Mouse (Mus musculus) right cerebral cortex, adult 2 months (tissue): ENCODE measurements around the gene Cnot2.

Experiments used
- DNase-seq, 2 experiments: peaks; one replicate each; pipeline ENCODE4 v3.0.0; 2021 to 2022; ENCODE audit warnings: low spot score in 2 of 2

Gene Cnot2

DNA sequence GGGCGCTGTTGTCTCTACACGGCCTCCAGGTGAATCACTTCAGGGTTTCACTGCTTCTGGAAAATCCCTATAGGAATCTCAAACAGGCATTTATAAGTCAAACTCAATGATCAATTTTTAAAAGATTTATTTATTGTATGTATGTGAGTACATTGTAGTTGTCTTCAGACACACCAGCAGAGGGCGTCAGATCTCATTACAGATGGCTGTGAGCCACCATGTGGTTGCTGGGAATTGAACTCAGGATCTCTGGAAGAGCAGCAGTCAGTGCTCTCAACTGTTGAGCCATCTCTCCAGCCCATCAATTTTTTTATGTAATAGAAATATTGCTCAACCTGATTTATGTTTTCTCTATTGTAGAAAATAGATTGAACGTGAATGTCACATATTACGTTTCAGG, 100.3 kb downstream of the Cnot2 start:
- no peak for DNase-seq

DNA sequence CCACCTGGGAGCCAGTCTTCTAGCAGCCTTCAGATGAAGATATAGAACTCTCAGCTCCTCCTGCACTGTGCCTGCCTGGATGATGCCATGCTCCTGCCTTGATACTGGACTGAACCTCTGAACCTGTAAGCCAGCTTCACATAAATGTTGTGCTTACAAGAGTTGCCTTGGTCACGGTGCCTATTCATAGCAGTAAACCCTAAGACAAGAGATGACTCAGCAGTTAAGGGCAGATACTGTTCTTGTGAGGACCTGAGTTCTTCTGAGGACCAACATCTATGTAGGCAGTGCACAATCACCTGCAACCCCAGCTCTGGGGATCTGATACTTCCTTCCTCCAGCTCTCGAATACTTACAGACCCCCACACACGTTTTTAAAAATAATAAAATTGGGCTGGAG, 104.8 kb downstream of the Cnot2 start:
- DNase-seq: no peak

GRCm38 (mm10) chr10:116475725-116476124, 105.6 kb downstream of the Cnot2 start:
- no peak for DNase-seq

GRCm38 (mm10) chr10:116473759-116474549, 107.4 kb downstream of the Cnot2 start, which contains the start of gene Kcnmb4:
Kcnmb4 (minus strand) TSS chr10:116473878.
- peak; percentile 49 to 62 for DNase-seq

DNA sequence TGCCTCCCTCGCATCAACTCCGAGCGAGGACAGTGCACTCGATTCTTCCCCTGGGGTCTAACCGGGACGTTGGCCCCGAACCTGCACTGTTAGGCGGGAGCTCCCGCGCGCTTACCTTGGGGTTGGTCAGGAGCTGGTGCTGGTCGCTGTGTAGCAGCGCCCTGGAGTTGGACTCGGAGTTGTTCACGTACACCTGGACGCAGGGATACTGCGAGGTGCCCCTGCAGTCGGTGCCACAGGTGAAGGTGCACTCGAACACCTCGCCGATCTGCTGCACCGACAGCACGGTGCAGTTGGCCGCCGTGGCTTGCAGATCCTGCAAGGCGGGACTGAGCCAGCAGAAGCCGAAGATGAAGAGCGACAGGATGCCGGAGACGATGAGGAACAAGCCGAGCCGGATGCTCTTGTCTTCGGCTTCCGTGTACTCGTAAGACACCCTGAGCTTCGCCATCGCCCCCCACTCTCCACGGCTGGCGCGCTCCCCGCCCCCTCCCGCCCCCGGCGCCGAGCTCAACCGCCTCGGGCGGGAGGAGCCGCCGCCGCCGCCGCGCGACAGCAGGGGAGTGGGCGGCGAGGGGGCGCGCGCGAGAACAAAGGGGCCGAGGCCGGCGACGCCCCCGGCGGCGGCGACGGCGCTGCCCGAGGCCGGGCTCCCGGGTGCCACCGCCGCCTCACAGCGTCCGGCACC, 108.1 kb downstream of the Cnot2 start:
- peak; percentile 45 to 55 for DNase-seq

- no peak for DNase-seq
Observed at GRCm38 (mm10) chr10:116472579-116472978, 108.7 kb downstream of the Cnot2 start.

DNA sequence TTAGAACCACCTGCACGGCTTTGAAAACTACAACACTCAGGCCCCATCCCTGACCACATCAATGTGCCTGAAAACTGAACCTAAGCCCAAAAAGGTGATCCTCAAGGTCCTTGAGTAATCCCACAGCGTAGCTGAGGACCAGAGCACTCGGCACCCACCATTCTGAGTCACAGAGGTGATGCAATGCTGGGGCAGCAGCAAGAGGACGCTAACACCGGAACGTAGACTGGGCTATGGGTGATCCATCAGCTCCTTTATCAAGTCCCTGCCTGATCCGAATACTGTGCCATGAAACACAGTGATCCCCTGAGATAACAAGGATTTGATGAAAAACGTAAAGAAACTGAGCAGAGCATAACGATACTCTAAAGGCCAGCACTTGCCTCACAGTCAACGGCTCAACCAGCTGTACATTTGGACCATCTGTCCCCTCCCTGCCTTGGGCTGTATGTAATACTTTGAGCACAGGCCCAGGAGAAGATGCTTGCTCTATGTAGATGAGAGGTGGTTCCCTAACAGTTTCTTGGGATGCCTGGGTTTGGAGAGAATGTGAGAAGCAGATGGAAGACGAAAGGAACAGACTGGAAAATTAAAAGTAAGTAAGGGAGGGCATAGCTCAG, 110.9 kb downstream of the Cnot2 start:
- no peak for DNase-seq

DNA sequence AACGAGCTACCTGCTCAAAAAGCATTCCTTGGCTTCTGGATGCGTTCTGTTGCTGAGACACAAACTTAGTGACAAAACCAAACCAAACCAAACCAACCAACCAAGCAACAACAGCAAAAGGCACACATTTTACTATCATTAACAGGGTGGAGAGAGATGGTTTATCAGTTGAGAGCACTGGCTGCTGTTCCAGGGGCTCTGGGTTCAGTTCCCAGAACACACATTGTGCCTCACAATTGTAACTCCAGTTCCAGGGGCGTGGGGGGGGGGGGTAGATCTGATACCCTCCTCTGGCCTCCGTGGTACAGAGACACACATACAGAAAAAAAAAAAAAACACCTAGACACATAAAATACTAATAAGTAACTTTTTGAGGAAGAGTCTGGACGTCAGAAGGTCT, 113.2 kb downstream of the Cnot2 start:
- DNase-seq: no peak

DNA sequence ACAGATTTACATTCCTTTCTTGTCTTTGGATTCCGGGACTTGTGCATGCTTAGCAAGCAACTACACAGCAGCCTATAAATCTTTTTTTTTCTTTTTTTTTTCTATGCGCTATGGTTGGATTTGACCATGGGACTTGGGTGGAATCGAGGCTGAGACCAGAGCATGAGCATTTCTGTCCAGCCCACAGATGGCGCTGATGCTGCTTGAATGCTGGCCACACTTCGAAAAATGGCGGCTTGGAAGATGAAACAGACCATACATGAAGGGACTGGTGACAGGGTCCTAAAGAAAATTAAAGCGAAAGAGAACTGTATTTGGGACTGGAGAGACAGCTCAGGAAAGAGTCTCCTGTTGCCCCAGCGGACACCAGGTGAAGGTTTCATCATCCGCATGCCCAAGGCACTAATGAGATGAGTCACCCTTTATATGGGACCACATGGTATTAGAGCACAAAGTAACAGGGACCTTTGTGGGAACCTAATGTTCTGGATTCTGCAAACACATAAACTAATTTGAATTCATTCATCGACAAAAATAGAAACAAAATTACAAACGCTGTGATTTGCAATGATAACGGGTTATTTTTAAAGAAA, 117.5 kb downstream of the Cnot2 start:
- DNase-seq: no peak

DNA sequence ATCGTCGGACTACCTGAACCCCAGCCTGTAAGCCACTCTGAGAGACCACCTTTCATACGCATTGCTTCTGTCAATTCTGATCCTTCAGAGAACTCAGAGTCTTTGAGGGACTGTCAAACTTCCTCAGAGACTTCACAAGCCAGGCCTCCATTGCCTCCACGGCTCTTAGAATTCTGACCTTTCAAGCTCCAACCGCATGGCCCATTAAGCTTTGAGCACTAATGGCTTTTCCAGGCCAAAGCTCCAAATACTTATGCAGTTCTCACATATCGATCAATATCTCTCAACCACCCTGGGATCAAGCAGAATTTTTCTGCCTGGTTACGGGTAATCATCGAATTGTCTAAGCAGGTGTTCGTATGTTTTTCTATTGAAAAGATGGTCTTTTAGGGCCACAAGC, 119.9 kb downstream of the Cnot2 start:
- no peak for DNase-seq

DNA sequence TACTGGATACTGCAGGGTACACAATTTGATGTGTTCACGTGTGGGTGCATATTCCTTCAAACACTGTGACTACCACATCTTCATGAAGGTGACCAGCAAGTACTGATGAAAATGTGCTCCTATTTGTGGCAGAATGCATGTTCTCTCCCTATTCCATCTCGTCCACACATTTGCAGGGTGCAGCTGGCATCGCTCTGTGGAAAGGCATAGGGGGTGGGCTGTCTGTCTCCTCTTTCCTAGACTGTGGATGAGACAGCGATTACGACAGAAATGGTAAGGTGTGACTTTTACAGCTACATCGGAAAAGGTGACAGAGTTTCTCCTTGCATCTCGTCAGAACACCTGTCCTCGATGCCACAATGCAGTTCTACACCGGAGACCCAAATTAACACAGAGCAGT, 122.5 kb downstream of the Cnot2 start:
- peak in 1 of 2 experiments; percentile 53 for DNase-seq

GRCm38 (mm10) chr10:116452771-116453170, 128.5 kb downstream of the Cnot2 start:
- no peak for DNase-seq

DNA sequence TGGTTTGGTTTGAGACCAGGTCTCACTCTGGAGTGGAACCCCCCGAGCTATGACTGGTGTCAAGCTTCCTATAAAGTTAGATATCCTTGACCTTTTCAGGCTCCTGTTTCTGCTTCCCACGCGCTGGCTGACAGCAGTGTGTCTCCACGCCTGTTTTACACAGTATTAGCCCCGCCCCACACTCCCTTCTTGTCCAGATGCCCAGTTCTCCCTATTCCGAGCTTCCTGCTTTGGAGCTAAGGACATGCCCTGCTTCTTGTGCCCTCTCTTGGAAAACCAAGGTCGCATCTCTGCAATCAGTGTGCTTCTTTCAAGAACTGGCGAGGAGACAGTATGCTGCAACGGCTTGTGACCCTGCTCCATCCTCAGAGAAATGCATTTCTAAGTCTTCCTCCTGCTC, 130.7 kb downstream of the Cnot2 start:
- DNase-seq: no peak

DNA sequence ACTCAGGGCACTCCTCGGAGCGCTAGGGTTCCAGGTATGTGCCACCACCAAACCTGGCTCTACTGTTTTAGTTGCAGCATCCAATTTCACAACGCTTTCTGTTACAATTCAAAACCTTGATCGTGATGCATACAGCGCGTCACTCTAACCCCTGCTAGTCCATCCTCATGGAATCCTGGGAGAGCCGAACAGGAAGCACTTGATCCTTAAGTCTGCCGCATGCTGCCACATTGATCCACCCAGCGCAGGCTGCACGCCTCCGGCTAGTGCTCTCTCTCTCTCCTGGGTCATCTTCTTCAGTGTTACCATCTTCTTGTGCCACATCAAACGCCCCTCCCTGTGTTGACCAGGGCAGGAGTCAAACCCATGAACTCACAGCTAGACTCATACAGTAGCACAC, 133.1 kb downstream of the Cnot2 start:
- DNase-seq: no peak

DNA sequence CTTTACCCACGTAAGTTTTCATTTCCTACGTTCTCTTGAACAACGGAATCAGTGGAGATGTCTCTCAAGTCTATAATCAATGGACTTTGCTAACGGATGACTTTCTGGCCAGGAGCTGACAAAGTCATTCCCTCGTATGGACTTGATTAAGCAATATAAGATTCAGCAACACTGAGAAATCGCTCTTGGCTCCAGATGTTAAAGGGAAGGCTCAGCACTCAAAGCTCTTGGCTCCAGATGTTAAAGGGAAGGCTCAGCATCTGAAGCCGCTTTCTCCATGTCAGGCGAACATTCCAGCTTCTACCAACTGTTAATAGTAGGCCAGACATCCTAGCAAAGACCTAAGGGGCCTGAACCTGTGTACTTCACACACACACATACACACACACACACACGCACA, 134.1 kb downstream of the Cnot2 start:
- DNase-seq: no peak

- DNase-seq: no peak
Observed at GRCm38 (mm10) chr10:116446040-116446439, 135.3 kb downstream of the Cnot2 start.

- DNase-seq: no peak
Observed at GRCm38 (mm10) chr10:116444826-116445225, 136.5 kb downstream of the Cnot2 start.

GRCm38 (mm10) chr10:116444371-116444770, 136.9 kb downstream of the Cnot2 start:
- DNase-seq: no peak

DNA sequence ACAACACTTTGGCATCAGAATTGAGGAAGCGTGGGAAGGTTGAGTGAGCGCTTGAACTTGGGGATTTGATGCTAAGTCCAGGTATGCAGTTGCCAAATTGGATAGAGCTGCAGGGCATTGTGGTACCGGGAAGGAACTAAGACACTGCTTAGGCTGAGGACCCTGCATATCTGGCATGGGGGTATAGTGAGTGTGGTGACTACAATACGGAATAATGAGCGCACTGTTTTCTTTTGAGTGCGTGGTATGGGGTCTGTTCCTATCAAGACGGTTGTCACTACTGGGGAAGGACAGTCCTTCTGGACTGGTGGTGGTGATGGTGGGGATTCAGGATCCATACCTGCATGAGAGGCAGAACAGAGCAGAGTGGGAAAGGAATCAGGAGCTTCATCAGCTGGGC, 140.4 kb downstream of the Cnot2 start:
- DNase-seq: no peak

- no peak for DNase-seq
Observed at GRCm38 (mm10) chr10:116440088-116440487, 141.2 kb downstream of the Cnot2 start.

DNA sequence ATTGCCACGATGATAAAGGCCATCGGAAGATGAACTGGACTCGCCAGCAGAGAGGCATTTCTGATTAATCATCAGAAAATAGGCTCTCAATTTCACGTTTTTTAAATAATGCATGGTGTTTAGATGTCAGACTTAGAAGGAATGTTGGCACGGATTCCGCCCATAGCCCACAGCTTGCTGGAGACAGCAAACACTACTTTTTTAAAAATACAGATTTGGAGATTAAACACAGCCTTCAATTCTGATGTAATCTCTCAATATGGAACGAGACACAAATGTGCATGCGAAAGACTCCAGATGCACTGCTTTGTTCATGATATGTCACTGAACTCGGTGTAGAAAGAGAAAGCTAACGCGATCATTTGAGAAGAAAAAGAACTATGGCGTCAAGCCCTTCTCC, 145.9 kb downstream of the Cnot2 start:
- DNase-seq: no peak
